Mouse (Mus musculus): ENCODE results near the gene Adgrb3.
"Not testable (repeated sequence)": the region's sequence is repeated elsewhere in the genome, so short reads cannot be mapped to it uniquely, and the experiment has no call there.

The Adgrb3 gene

DNA sequence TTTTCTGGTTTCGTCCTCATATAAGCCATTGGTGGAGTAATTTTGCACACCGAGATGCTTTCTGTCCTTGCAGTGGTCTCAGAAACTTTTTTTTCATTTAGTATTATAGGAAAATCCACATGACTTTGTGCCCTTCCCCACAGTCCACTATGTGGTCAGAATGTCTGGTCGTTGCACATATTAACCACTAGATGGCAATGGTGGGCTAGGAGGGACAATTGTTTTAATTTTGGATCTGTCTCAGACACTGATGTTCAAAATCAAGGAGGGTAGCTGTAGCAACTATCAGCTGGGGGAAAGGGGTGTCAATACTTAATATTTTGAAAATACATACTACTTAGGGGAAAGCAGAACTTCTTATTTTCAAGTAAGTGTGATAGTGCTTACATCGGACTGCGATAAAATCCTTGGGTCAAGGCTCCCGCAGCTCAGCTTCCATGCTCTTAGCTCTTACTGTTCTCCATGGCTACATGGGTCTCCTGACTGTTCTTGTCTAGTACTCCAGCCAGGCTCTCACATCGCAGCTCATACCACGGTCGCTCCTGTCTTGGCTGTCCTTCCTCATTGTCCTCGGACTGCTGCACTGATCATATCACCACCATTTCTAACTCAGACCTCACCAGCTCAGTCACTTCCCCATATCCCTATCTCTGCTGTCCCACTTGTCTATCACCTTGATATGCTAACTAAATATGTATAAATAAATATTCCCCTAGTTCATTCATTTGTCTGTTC is 319.0 kb downstream of the Adgrb3 start:
- DNase-seq (ENCODE audit: low spot score) = no peak

DNA sequence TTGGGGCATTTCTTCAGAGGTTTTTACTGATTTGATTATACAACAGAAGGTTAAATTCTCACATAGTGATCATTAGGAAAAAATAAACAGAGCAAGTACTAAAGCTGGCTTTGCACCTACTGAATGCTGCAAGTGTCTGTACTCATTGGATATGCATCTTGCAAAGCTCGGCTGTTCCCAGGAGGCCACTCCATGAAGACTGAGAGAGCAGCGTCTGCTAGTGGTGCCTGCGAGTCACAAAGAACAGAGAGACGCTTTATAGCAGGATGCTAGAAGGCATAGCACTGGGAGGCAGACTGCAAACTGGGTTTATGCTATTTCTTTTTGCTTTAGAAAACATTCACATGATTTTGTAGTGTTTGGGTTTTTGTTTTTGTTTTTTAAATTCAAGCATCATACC is 325.2 kb downstream of the Adgrb3 start:
- DNase-seq (ENCODE audit: low spot score) = no peak

DNA sequence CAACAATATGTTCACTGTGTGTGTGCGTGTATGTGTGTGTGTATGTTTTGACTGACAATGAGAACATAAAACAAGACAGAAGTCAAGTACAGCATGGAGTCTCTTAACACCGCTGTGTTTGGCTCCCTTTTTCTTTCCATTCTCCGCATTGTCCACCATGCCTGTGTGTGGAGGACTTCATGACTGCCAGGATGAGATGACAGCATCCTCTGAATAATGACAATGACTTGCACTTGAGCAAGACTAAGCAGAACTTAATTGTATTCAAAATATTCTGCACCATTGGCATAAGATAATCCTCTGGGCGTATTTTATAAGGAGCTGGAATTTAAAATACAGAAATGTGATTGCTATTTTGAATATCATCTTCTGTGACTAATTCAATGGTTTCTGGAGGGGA is 326.0 kb downstream of the Adgrb3 start:
- DNase-seq (ENCODE audit: low spot score) = no peak

DNA sequence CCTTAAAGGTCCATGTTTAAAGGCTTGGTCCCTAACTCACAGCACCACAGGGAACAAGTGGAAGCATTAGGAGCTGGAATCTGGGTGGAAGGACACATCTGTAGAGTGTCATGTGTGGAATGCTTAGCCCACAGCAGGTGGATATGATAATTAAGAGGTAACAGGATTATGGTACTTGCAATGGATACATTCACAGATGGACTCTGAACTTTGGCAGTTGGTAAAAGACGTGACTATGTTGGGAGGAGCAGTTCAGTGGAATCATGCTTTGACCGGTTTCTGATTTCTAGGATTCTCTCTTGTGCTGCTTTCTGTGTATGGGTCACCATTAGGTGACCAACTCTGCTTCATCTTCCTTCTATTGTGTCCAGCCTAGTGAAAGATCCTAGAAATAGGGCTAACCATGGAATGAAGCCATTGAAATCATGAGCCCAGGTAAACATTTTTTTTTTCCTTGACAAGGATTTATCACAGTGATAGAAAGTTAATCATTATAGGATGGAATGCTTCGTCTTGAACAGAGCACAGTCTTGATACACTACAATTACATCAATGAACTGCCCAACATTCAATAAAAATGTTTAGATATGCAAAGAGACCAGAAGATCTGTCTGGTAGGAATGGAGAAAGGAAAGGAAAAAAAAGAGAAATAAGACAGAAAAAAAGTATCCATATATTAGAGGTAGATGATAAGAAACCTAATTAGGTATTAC is 334.1 kb downstream of the Adgrb3 start:
- DNase-seq (ENCODE audit: low spot score) = no peak

DNA sequence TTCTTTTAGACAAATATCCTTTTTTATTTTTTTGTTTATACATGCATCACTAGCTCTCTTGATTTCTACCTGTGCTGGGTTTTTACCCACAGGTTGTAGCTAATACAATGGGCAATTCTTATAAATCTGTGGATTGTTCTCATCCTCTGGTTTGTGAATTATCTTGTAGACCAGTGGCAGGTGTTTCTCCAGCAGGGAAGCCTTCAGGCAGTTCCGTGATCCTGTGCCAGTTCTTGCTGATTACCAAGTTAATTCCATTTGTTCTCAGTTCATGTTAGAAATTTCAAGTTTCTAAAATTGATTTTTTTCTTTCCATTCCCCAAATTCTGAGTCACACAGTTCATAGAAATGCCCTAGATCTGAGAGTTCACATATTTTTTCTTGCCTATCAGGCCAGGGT is 338.0 kb downstream of the Adgrb3 start:
- DNase-seq (ENCODE audit: low spot score) = no peak

DNA sequence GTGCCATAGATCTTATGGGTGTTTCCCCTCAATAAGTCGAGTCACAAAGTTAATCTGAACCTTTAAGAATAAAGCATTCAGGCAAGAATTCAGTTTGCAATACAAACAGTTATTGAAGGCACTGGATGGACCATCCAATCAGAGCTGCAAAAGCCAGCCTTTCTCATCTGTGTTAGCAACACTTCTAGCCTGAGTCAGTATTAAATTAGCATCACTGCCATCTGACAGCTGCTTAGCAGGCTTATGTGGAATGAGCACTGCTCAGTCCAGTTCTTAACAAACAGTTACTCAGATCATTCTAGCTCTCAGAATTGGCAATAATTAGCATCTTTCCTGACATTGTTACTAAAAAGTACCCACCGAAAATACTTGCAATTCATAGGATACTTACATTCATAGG is 339.3 kb downstream of the Adgrb3 start:
- no peak for DNase-seq (ENCODE audit: low spot score)

DNA sequence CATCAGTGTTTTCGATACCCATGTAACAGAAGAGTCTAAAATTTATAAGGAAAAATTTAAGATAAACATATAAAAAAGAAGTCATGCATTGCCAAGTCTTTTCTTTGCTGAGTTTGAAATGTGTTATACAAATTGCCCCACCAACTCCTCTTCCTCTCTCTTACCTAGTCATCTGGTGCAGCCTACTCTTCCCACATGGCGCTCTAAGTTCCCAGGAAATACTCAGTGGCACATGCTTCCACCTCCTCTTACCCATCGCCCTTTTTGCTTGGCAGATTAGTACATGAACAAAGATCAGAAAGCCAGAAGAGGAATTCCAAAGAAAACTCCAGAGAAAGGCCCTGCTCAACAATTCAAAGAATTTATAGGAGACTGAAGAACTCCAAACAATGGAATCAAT is 353.8 kb downstream of the Adgrb3 start:
- DNase-seq (ENCODE audit: low spot score) = no peak

DNA sequence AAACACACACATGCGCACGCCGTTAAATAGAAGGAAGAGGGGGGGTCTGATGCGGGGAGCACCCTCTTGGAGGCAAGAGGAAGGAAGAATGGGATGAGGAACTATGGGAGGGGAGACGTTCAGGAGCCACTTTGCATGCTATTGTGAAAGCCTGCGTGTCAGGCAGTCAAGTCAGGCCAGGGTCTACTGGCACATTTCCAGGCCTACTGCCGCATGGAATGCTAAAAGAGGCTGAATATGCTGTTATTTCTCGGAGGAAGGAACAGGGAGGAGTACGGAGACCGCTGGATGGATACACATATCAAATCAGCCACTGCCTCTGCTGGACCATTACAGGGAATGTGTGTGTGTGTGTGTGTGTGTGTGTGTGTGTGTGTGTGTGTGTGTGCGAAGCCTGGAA is 355.0 kb downstream of the Adgrb3 start:
- no peak for DNase-seq (ENCODE audit: low spot score)

DNA sequence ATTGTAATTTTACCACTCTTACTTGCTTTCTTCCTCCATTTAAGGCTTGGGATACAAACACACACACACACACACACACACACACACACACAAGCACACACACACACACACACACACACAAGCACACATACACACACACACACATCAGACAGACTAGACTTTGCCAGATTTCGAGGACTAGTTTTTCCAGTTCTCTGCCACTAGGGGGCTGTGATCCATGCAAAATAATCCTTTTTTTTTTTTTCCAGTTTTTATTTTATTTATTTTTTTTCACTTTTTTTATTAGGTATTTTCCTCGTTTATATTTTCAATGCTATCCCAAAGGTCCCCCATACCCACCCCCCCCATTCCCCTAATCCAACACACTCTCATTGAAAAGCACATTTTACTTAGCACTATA is 357.9 kb downstream of the Adgrb3 start:
- not testable (repeated sequence) for DNase-seq (ENCODE audit: low spot score)

DNA sequence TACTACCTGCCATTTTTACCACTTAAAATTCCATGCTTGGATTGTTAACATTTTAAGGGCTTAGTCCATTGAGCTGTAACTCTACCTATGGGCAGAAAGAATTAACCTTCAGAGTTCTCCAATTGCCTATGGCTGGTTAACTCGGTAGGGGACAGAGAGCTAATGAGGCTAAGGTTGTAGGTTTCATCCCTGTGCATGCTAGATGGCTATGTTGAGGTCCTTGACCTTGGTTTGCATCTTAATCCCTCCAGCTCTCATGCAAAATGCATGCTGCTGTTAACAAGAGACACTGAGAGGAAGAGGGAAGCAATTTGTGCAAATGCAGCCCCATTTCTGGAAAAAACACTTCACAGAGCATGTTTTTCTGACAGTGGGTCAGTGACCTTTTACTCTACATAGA is 366.9 kb downstream of the Adgrb3 start:
- no peak for DNase-seq (ENCODE audit: low spot score)

DNA sequence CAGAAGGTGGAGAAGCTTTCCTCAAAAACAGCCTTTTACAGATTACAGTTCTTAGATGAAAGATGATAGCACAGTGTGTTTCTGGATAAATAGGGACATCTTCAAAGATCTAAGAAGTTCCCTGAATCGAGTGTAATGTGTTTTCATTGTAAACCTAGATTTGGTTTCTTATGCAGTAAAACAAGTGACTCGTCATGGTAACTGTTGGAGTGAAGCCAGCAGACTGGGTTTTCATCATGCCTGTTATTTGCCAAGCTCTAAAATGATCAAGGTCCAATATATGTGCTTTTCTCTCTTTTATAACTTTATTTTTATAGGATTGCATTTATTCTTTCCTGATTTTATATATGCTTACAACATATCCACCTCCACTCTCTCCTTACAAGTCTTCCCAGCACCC is 394.0 kb downstream of the Adgrb3 start:
- no peak for DNase-seq (ENCODE audit: low spot score)

DNA sequence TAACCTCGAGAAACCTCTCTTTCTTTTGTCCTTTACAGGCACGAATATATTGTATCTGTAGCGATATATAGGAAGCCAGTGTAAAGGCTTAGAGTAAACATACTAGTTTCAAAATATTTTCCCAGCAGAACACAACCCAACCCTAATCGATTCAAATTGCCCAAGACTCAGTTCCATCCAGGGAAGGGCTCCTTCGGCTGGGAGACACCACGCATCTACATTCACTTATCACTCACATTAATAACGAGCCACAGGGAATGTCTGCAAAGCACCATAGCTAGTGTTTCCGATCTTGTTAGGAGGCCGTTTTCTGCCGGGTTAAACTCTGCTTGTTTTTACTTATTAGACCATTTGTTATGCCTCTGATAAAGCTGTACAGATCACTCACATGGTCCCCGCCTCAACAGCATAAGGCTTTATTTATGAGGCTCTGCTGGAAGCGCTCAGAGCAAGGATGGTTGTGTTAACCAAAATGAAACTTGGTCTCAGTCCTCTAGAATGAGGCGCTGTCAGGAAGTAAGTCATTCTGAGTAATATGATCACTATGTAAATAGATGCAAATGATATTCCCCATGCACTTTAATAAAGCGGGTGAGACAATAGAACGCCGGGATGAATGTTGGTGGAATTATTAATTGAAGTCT is 399.2 kb downstream of the Adgrb3 start:
- DNase-seq (ENCODE audit: low spot score) = no peak

DNA sequence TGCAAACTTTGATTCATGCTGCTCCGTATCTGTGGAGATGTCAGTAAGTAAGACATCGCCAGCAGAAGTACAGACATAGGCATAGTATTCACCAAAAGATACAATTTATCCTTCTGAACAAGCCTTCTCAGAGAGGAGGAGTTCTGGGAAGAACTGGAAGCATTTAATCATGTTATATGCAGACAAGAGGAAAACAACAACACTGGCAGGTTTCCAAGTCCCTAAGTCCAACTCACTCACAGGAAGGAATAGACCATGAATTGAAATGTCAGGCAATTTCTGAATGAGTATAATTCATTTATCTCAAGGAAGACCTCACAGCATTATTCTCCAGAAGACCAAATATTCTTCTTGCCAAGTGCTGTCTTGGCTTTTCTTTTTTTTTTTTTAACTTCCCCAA is 408.8 kb downstream of the Adgrb3 start:
- DNase-seq (ENCODE audit: low spot score) = no peak

DNA sequence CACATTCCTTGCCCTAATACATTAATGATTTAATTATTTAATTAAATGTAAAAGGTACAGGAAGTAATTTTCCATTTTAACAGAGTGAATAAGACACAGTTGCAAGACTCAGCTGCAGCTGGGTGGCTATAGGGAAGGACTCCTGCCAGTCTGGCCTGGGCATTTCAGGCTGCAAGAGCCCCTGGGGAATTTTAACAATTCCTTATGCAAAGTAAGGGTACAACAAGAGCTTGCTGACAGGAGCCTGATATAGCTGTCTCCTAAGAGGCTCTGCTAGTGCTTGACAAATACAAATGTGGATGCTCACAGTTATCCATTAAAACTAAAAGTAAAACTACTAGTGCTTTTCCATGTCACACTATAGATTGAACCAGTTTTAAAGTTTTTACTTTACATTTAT is 410.1 kb downstream of the Adgrb3 start:
- no peak for DNase-seq (ENCODE audit: low spot score)

DNA sequence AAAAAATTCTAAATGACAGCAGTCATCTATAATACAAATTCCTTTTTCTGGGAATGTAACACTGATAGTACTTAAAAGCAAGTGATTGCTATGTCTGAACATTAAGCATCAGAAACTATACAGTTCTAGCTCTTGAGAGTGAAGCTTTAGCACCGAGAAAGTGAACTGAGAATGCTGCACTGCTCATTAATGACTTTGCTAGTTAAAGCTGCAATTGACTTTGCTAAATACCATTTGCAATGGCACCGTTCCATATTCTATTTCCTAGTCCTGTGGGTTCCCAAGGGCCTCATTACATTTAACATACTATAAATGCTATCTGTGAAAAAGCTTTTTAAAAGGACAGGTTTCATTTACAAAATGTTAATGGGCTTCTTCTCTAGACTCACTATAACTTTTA is 414.4 kb downstream of the Adgrb3 start:
- no peak for DNase-seq (ENCODE audit: low spot score)

DNA sequence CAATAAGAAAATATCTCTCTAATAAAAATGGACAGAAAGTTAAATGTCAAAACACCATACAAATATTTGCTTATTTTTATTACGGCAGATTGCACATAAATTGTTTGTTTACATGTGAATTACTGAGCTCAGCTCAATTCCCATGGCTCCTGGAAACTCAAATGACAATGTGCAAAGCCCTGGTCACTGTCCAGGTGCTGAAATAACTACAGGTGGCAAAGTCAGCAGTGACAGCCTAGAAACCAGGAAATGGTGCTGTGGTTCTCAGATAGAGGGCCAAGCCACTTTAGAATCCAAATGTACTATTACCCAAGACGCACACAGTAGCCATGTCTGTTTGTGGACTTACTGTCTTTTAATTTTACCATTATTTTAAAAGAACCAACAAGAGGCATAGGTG is 465.3 kb downstream of the Adgrb3 start:
- DNase-seq (ENCODE audit: low spot score) = no peak

DNA sequence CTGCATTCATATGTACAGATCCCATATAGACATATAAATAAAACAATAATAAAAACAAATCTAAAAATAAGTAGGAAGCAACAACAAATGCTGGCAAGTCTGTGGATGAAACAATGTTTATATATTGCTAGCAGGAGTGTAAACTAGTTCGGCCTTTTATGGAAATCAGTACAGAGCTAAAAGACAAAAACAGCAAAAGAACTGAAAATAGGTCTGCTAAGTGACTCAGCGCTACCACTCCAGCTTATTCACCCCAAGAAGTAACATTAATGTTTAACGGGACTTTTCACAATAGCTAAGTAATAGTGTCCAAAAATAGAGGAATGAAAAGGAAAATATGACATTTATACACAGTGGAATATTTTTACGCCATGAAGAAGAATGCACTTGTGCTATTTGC is 471.0 kb downstream of the Adgrb3 start:
- DNase-seq (ENCODE audit: low spot score) = no peak

DNA sequence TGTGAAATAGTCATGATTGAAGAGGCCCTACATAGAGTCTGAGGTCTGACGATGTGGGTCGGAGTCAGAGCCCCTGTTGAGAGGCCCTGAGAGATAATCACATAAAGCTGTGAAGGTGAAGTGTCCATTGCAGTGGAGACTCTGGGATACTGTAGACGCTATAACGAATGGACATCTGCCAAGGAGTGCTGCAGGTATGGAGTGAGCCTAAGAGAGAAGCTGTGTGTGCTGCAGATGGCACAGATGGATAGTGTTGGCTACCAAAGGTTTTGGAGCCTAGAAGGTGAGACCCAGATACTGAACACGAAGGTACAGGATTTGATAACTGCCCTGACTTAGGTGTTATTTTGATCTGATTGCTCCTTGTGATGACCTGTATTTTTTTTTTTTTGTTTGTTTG is 474.0 kb downstream of the Adgrb3 start:
- DNase-seq (ENCODE audit: low spot score) = no peak

DNA sequence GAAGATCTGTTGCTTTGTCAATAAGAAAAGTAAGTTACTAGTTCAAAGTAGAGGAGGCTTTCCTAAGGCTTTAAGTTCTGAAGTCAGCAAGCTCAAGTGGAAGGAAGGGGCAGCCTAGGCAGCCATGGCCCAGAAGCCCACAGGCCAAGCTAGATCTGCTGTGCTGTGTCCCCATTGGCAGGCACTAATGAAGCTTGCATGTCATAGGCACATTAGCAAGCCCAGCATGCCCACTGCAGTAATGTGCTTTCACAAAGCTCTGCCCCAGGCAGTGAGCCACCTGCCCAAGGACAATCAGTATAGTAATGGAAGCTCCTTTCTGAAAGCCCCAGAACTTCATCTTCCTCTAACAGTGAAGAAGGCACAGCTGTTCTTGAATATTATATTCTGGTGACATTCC is 484.6 kb downstream of the Adgrb3 start:
- no peak for DNase-seq (ENCODE audit: low spot score)

DNA sequence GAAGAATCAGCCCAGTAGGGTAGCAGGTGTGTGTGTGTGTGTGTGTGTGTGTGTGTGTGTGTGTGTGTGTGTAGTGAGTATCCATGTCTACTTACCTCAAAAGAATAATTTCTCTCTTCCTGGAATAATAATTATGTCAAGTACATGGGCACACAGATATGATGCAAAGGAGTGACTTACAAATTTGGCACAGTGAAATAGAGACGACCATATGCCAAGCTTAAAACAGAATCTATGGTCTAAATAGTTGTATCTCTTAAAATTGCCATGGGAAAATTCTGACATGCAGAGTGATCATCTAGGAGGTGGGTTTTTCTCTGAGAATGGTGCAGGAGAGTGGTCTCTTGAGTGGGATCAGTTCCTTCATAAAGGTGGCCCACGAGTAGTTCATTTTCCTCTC is 504.1 kb downstream of the Adgrb3 start:
- no peak for DNase-seq (ENCODE audit: low spot score)

DNA sequence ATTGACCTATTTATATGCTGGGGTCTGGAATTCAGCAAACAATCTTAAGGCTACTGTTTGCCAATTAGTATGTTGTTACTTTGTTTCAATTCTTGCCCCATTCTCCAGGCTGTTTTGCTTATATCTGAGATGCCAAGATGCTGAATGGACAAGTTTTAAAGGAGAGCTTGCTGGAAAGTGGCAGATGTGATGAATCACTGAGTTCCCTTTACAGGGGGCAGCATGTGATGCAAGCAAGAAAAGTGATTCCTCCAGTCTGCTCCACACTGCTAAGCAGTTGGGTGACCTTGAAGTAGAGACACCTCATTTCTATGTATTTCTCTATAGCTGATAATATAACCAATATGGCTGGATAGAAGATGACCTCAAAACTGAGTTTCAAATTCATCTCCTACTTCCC is 512.4 kb downstream of the Adgrb3 start:
- no peak for DNase-seq (ENCODE audit: low spot score)

DNA sequence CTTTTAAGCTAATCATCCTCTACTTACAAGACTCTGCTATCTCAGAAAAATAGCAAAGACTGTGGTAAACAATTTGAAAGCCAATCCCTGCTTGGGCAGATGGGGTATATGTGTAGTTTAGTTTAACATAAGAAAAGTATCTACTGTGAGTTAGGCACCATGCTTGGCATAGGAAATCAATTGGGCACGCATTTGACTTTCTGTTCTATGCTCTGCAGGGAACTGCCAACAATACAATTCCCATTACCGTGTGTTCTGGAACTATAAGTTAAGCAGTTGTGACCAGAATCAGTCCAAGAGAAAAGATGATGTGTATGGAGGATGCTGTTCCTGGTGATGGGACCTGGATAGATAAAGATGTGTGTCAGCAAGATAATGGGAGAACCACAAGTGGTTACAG is 517.2 kb downstream of the Adgrb3 start:
- no peak for DNase-seq (ENCODE audit: low spot score)

DNA sequence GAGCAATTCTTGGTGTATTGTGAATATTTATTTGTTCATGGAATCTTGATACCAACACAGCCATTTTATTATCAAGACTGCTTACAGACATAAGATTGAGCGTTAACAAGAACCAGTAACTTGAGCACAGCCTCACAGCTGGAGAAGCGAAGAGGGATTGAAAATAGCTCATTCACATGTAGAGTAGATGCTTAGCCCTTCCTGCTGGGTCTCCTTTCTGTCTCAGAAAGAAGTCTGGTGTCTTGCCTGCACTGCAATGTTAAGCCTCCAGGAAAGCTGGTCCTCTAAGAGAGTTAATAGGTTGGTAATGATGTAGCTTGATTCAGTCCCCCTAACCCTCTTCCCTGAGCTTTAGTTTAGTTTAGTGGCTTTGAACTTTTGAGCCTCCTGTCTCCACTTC is 519.4 kb downstream of the Adgrb3 start:
- DNase-seq (ENCODE audit: low spot score) = no peak

DNA sequence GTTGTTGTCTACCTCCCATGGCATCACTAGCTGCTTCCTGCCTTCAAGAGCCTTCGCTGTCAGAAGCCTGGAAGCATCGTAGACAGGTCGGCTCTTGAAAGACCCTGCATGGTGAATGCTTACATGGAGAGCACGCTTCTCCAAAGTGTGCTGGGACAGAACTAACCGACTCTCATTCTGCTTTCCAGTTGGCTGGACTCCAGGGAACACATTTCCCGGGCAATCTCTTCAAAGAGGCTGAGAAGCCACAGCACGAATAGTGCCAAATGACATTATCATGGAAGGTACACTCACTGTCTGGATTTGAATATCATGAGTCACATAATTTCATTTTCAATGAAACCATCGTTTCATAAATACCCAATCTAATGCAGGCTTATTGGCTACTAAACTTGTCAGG is 548.0 kb downstream of the Adgrb3 start:
- no peak for DNase-seq (ENCODE audit: low spot score)

Measured in ovary, adult 18-20 months (tissue).